Comparison of ENCODE assay signal across 23 mouse cellular contexts in the genomic region with DNA sequence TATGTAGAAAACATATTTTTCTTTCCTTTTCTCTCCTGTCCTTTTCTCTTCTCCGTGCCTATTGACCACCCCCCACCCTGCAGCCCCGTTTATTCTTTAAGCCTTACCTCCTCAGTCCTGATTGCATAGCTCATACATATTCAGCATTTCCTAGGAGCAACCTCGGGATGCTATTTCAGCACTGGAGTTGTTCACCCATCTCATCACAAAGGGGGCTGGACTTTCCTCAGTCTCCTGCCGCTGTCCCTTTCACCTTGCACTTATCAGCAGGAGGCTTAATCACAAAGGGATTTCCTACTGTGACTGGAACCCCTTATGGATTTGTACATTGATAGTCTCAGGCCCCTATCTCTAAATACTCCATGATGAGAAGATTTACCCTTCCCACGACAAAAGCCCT. TPM values are rescaled to one million over a fixed set of nuclear protein-coding genes. Genes with fewer than 3 reads are reported as not detected.
A peak's percentile ranks its signal among the peaks of the same experiment; 100 is the strongest.
DNase-seq lines count a peak whose midpoint lies in the region; ATAC-seq and TF ChIP-seq lines count a peak whose summit lies in the region.
"Had no signal": no experiment of that assay in that cellular context is flagged by ENCODE, and none has a peak within 500 bp of the region (broad histone marks: within the 10 kb centered on the region; RNA-seq: fewer than 3 reads in every experiment).

No protein-coding gene starts in this region.

- no peak for ATAC-seq in midbrain, embryonic 11.5 days (ENCODE audit: low FRiP score)
- ATAC-seq in midbrain, postnatal 0 days (ENCODE audit: low FRiP score): no peak
- ATAC-seq in forebrain, embryonic 14.5 days: no peak

- peak overlapping the region; percentile 16; the same call in 1 of the 2 replicates for H3K4me2 ChIP-seq in midbrain, embryonic 11.5 days
- H3K4me2 ChIP-seq in midbrain, postnatal 0 days (ENCODE audit: low read depth, low read length, poor library complexity, severe bottlenecking): no peak overlapping the region
- 0 out of 2 replicates have a peak overlapping the region, but pooled peaks have one; percentile 15 for H3K4me2 ChIP-seq in CH12.LX (ENCODE audit: insufficient read depth, low read depth, poor library complexity, severe bottlenecking)
- H3K4me2 ChIP-seq in forebrain, embryonic 14.5 days (ENCODE audit: low read length): peak overlapping the region; percentile 25; the same call in 1 of the 2 replicates
- H3K4me2 ChIP-seq: heart, embryonic 13.5 days; limb, embryonic 15.5 days; liver, embryonic 15.5 days had no signal

- no peak for TF ChIP-seq RAD21 in CH12.LX (IDR thresholded peaks at IDR 0.05; ENCODE audit: low read depth, low read length)

- H3K9ac ChIP-seq in midbrain, embryonic 11.5 days (ENCODE audit: low read length): no peak overlapping the region
- no peak overlapping the region for H3K9ac ChIP-seq in midbrain, postnatal 0 days (replicated peaks; ENCODE audit: low read length, poor library complexity, severe bottlenecking)
- no peak overlapping the region for H3K9ac ChIP-seq in CH12.LX (ENCODE audit: insufficient read depth, low read depth)
- no peak overlapping the region for H3K9ac ChIP-seq in forebrain, embryonic 14.5 days (ENCODE audit: low read length)
- H3K9ac ChIP-seq: heart, embryonic 13.5 days; limb, embryonic 15.5 days; liver, embryonic 15.5 days had no signal

- peaks cover 64% of the 10 kb centered on the region for H3K27me3 ChIP-seq in midbrain, embryonic 11.5 days (ENCODE audit: control insufficient read depth, insufficient read depth, low read length)
- H3K27me3 ChIP-seq in midbrain, postnatal 0 days (ENCODE audit: insufficient read depth, low read length): peaks cover 10% of the 10 kb centered on the region; the same call in 1 of the 2 replicates
- peaks cover 15% of the 10 kb centered on the region for H3K27me3 ChIP-seq in CH12.LX (replicated peaks)
- H3K27me3 ChIP-seq in forebrain, embryonic 14.5 days (replicated peaks; ENCODE audit: control insufficient read depth, insufficient read depth, low read length): no peaks in the 10 kb centered on the region

- no peak overlapping the region for H3K27ac ChIP-seq in midbrain, embryonic 11.5 days (ENCODE audit: low read depth, low read length)
- no peak overlapping the region for H3K27ac ChIP-seq in midbrain, postnatal 0 days (ENCODE audit: low read depth, low read length)
- H3K27ac ChIP-seq in CH12.LX (ENCODE audit: insufficient read depth, low read depth): no peak overlapping the region
- H3K27ac ChIP-seq in forebrain, embryonic 14.5 days (ENCODE audit: low read depth, low read length): no peak overlapping the region
- H3K27ac ChIP-seq: gastrocnemius, adult 2 months; heart, embryonic 13.5 days; layer of hippocampus, adult 2 months; limb, embryonic 15.5 days; liver, embryonic 15.5 days had no signal

- H3K4me1 ChIP-seq in midbrain, embryonic 11.5 days (ENCODE audit: control insufficient read depth, insufficient read depth, low read length): peaks cover 30% of the 10 kb centered on the region
- no peaks in the 10 kb centered on the region for H3K4me1 ChIP-seq in midbrain, postnatal 0 days (ENCODE audit: insufficient read depth, low read length)
- H3K4me1 ChIP-seq in CH12.LX (ENCODE audit: control insufficient read depth in 1 of 2, insufficient read depth in 2 of 2): peaks cover 0 to 12% of the 10 kb centered on the region in 2 experiments; a peak in 2 of 4 replicates
- H3K4me1 ChIP-seq in forebrain, embryonic 14.5 days (ENCODE audit: control insufficient read depth, insufficient read depth, low read length): peaks cover 45% of the 10 kb centered on the region

- DNase-seq in embryo, embryonic 10.5 days (ENCODE audit: low spot score): peak; percentile 6
- DNase-seq in embryo, embryonic 11 days: no peak
- peak; percentile 88 for DNase-seq in midbrain, embryonic 11.5 days (ENCODE audit: low spot score, missing footprints)
- DNase-seq in midbrain, postnatal 0 days (ENCODE audit: low spot score): no peak
- no peak for DNase-seq in CH12.LX (ENCODE audit: extremely low read depth)
- peak; percentile 7 for DNase-seq in forebrain, embryonic 14.5 days (ENCODE audit: low spot score)
- no peak for DNase-seq in lung, postnatal 10 days
- DNase-seq in heart, adult 18-20 months: no peak
- DNase-seq: adrenal gland, postnatal 36 days; cerebellum, adult 18-20 months; cerebellum, postnatal 25 days; gastrocnemius, adult 2 months; kidney, adult 18-20 months; kidney, postnatal 10 days; layer of hippocampus, postnatal 36 days had no signal

- no peak for TF ChIP-seq CTCF in midbrain, postnatal 0 days (IDR thresholded peaks at IDR 0.05)
- no peak for TF ChIP-seq CTCF in CH12.LX (conservative IDR thresholded peaks at IDR 0.05 in 1 of 2, IDR thresholded peaks at IDR 0.05 in 1 of 2; ENCODE audit: low read depth in 2 of 2, low read length in 2 of 2)

- WGBS in midbrain, embryonic 11.5 days: 0% methylated on average over 5 of the region's 5 CpGs
- 4% methylated on average over 5 of the region's 5 CpGs for WGBS in midbrain, postnatal 0 days
- WGBS in forebrain, embryonic 14.5 days: 3% methylated on average over 5 of the region's 5 CpGs

- no peaks in the 10 kb centered on the region for H3K79me2 ChIP-seq in CH12.LX (replicated peaks; ENCODE audit: control insufficient read depth, extremely low read depth, insufficient read depth, poor library complexity, severe bottlenecking)

- in situ Hi-C loops in CH12.LX (cut with MboI; ENCODE audit: low pct_ligation_motif_present, low pct_unique_long_range_greater_than_20kb, low sequenced_read_pairs): no loop called here

- H3K9me3 ChIP-seq in midbrain, embryonic 11.5 days (ENCODE audit: control insufficient read depth, low read length): no peaks in the 10 kb centered on the region
- H3K9me3 ChIP-seq in midbrain, postnatal 0 days (ENCODE audit: low read length): no peaks in the 10 kb centered on the region
- H3K9me3 ChIP-seq in CH12.LX (replicated peaks; ENCODE audit: low read length): no peaks in the 10 kb centered on the region
- H3K9me3 ChIP-seq in forebrain, embryonic 14.5 days (replicated peaks; ENCODE audit: control insufficient read depth, low read length): no peaks in the 10 kb centered on the region
- H3K9me3 ChIP-seq: G1E; heart, embryonic 13.5 days; limb, embryonic 15.5 days; liver, embryonic 15.5 days had no signal

- dilution Hi-C loops in CH12.LX (cut with MboI; ENCODE audit: extremely low pct_ligation_motif_present, extremely low pct_unique_long_range_greater_than_20kb, low sequenced_read_pairs): no loop called here

- H3K36me3 ChIP-seq in midbrain, embryonic 11.5 days (ENCODE audit: control insufficient read depth, insufficient read depth, low read length): no peaks in the 10 kb centered on the region
- H3K36me3 ChIP-seq in midbrain, postnatal 0 days (ENCODE audit: insufficient read depth, low read length): no peaks in the 10 kb centered on the region
- no peaks in the 10 kb centered on the region for H3K36me3 ChIP-seq in CH12.LX (replicated peaks in 1 of 2; ENCODE audit: control insufficient read depth in 1 of 2, insufficient read depth in 1 of 2, low read length in 1 of 2)
- H3K36me3 ChIP-seq in forebrain, embryonic 14.5 days (ENCODE audit: control insufficient read depth, insufficient read depth, low read length): no peaks in the 10 kb centered on the region
- H3K36me3 ChIP-seq: G1E; heart, embryonic 13.5 days; limb, embryonic 15.5 days; liver, embryonic 15.5 days had no signal

- TF ChIP-seq EP300 in CH12.LX (IDR thresholded peaks at IDR 0.05; ENCODE audit: low read length): no peak

- no peak overlapping the region for H3K4me3 ChIP-seq in midbrain, embryonic 11.5 days (ENCODE audit: low read depth, low read length)
- no peak overlapping the region for H3K4me3 ChIP-seq in midbrain, postnatal 0 days (ENCODE audit: low read depth, low read length)
- no peak overlapping the region for H3K4me3 ChIP-seq in CH12.LX (replicated peaks in 1 of 3; ENCODE audit: low read depth in 2 of 3, low read length in 2 of 3, poor library complexity in 1 of 3)
- no peak overlapping the region for H3K4me3 ChIP-seq in forebrain, embryonic 14.5 days (ENCODE audit: low read depth, low read length)
- H3K4me3 ChIP-seq: gastrocnemius, adult 2 months; heart, embryonic 13.5 days; layer of hippocampus, adult 2 months; limb, embryonic 15.5 days; liver, embryonic 15.5 days had no signal

- TF ChIP-seq POLR2A in CH12.LX (IDR thresholded peaks at IDR 0.05; ENCODE audit: low read depth, low read length): no peak

TF ChIP-seq in CH12.LX, 34 proteins besides CTCF, POLR2A, EP300 and RAD21 (continues in another document):
- TF ChIP-seq MEF2A (IDR thresholded peaks at IDR 0.05; ENCODE audit: borderline replicate concordance, low read depth, low read length) (no peak), GABPA (IDR thresholded peaks at IDR 0.05; ENCODE audit: insufficient replicate concordance, low read depth, low read length) (no peak), MAFK (IDR thresholded peaks at IDR 0.05; ENCODE audit: insufficient replicate concordance, low read length) (no peak)

RNA-seq across cellular contexts. Expression of gene Robo3, which starts 19.4 kb away (rescaled TPM):
- 40.1 and 43.9 TPM in 2 replicates for polyA plus RNA-seq in midbrain, embryonic 11.5 days (2014; fragmentation: Nextera tagmentation; extraction: Ambion mirVana)
- 2.8 and 2.9 TPM in 2 replicates for total RNA-seq in midbrain, postnatal 0 days (2014; rRNA removed)
- 0.88 and 1.0 TPM in 2 replicates for polyA plus RNA-seq in midbrain, postnatal 0 days (2015; fragmentation: Nextera tagmentation; extraction: Ambion mirVana)
- 0.76 TPM in 2 replicates for total RNA-seq in CH12.LX (2012; rRNA removed)
- 0.42 and 0.59 TPM in 2 replicates for total RNA-seq in CH12.LX (2014; rRNA removed)
- polyA plus RNA-seq in CH12.LX (2012; ENCODE audit: insufficient read length, low read depth): 0.41 and 1.1 TPM in 2 replicates
- polyA plus RNA-seq in forebrain, embryonic 14.5 days (2014; fragmentation: Nextera tagmentation; extraction: Ambion mirVana): 2.5 and 2.6 TPM in 2 replicates
- total RNA-seq in heart, adult 18-20 months (2021): not detected
- total RNA-seq: gastrocnemius, adult 2 months; heart, postnatal 25 days; neutrophil, adult 5-6 weeks had no signal
- polyA plus RNA-seq: stomach, embryonic 16.5 days had no signal

RNA-seq across cellular contexts. Expression of gene Msantd2, which starts 36.7 kb away (rescaled TPM):
- 35.8 and 36.4 TPM in 2 replicates for polyA plus RNA-seq in midbrain, embryonic 11.5 days (2014; fragmentation: Nextera tagmentation; extraction: Ambion mirVana)
- total RNA-seq in midbrain, postnatal 0 days (2014; rRNA removed): 37.0 and 55.1 TPM in 2 replicates
- 20.5 and 21.1 TPM in 2 replicates for polyA plus RNA-seq in midbrain, postnatal 0 days (2015; fragmentation: Nextera tagmentation; extraction: Ambion mirVana)
- total RNA-seq in CH12.LX (2012; rRNA removed): 14.2 and 16.8 TPM in 2 replicates
- total RNA-seq in CH12.LX (2014; rRNA removed): 13.8 and 15.5 TPM in 2 replicates
- polyA plus RNA-seq in CH12.LX (2012; ENCODE audit: insufficient read length, low read depth): 9.5 and 11.9 TPM in 2 replicates
- 29.2 and 33.6 TPM in 2 replicates for polyA plus RNA-seq in forebrain, embryonic 14.5 days (2014; fragmentation: Nextera tagmentation; extraction: Ambion mirVana)
- total RNA-seq in heart, adult 18-20 months (2021): 1 to 10 TPM; 5.9 to 7.9 TPM

RNA-seq across cellular contexts. Expression of gene Robo4, which starts 50.7 kb away (rescaled TPM):
- 5.1 and 5.3 TPM in 2 replicates for polyA plus RNA-seq in midbrain, embryonic 11.5 days (2014; fragmentation: Nextera tagmentation; extraction: Ambion mirVana)
- 10.1 and 12.6 TPM in 2 replicates for total RNA-seq in midbrain, postnatal 0 days (2014; rRNA removed)
- 3.6 and 4.0 TPM in 2 replicates for polyA plus RNA-seq in midbrain, postnatal 0 days (2015; fragmentation: Nextera tagmentation; extraction: Ambion mirVana)
- not detected in 2 replicates for total RNA-seq in CH12.LX (2012; rRNA removed)
- total RNA-seq in CH12.LX (2014; rRNA removed): not detected in 2 replicates
- not detected in 2 replicates for polyA plus RNA-seq in CH12.LX (2012; ENCODE audit: insufficient read length, low read depth)
- 3.3 and 3.7 TPM in 2 replicates for polyA plus RNA-seq in forebrain, embryonic 14.5 days (2014; fragmentation: Nextera tagmentation; extraction: Ambion mirVana)
- 10 to 100 TPM; 27.9 to 38.3 TPM for total RNA-seq in heart, adult 18-20 months (2021)
- total RNA-seq: neutrophil, adult 5-6 weeks had no signal
- polyA plus RNA-seq: G1E had no signal

Comparison
In these comparisons a context has a peak if more than half of its experiments do, and no peak if none do; other contexts are left out.
1. DNase-seq: peak in embryo, embryonic 10.5 days (single experiment), midbrain, embryonic 11.5 days (single experiment) and forebrain, embryonic 14.5 days (single experiment); none in embryo, embryonic 11 days (single experiment), midbrain, postnatal 0 days (single experiment), CH12.LX (single experiment), lung, postnatal 10 days (single experiment) and heart, adult 18-20 months (0 of 2).
2. RNA of gene Robo3, which starts 19.4 kb away (polyA plus RNA-seq): 40.1 to 43.9 TPM in midbrain, embryonic 11.5 days; 2.5 to 2.6 TPM in forebrain, embryonic 14.5 days, 0.88 to 1.0 TPM in midbrain, postnatal 0 days and 0.41 to 1.1 TPM in CH12.LX; every median in the first group is over 10 times any median in the second.